ENCODE assay signal across 23 mouse cellular contexts in genomic region chr19:46724411-46724810, GRCm38 (mm10). TPM values are rescaled to one million over a fixed set of nuclear protein-coding genes. Genes with fewer than 3 reads are reported as not detected.
"Had no signal": no experiment of that assay in that cellular context is flagged by ENCODE, and none has a peak within 500 bp of the region (broad histone marks: within the 10 kb centered on the region; RNA-seq: fewer than 3 reads in every experiment).

No protein-coding gene starts in this region.

- H3K36me3 ChIP-seq: lung, embryonic 15.5 days; midbrain, embryonic 12.5 days had no signal

- DNase-seq: kidney, adult 18-20 months; kidney, adult 9 months; kidney, postnatal 14 days; layer of hippocampus, adult 9-11 months; liver; lung, adult 18-20 months; lung, postnatal 10 days; lung, postnatal 4 days; thymus, postnatal 25 days had no signal

- H3K4me2 ChIP-seq: limb, embryonic 13.5 days; liver, embryonic 12.5 days; liver, embryonic 15.5 days; lung, embryonic 15.5 days; midbrain, embryonic 12.5 days had no signal

- H3K4me3 ChIP-seq: layer of hippocampus, adult 2 months; limb, embryonic 10.5 days; limb, embryonic 13.5 days; liver, embryonic 12.5 days; liver, embryonic 15.5 days; lung, embryonic 15.5 days; midbrain, embryonic 12.5 days had no signal

- H3K27ac ChIP-seq: layer of hippocampus, adult 2 months; limb, embryonic 10.5 days; limb, embryonic 13.5 days; liver, embryonic 12.5 days; liver, embryonic 15.5 days; lung, embryonic 15.5 days; midbrain, embryonic 12.5 days had no signal

- H3K4me1 ChIP-seq: limb, embryonic 13.5 days; lung, embryonic 15.5 days had no signal

- H3K27me3 ChIP-seq: limb, embryonic 13.5 days; liver, embryonic 12.5 days; liver, embryonic 15.5 days; lung, embryonic 15.5 days; midbrain, embryonic 12.5 days had no signal

- H3K9ac ChIP-seq: limb, embryonic 13.5 days; liver, embryonic 12.5 days; liver, embryonic 15.5 days; lung, embryonic 15.5 days; midbrain, embryonic 12.5 days had no signal

- H3K9me3 ChIP-seq: limb, embryonic 10.5 days; limb, embryonic 13.5 days; liver, embryonic 12.5 days; liver, embryonic 15.5 days; lung, embryonic 15.5 days; midbrain, embryonic 12.5 days had no signal

- ATAC-seq: liver, embryonic 12.5 days; midbrain, embryonic 16.5 days had no signal

RNA-seq across cellular contexts. Expression of gene Cyp17a1, which starts 51.4 kb away (rescaled TPM):
- total RNA-seq: layer of hippocampus, adult 2 months; layer of hippocampus, postnatal 25 days; left cerebral cortex, adult 18-20 months; left cerebral cortex, postnatal 25 days; megakaryocyte, adult 5-6 weeks had no signal
- polyA plus RNA-seq: limb, embryonic 10.5 days; lung, embryonic 15.5 days; midbrain, embryonic 12.5 days; midbrain, embryonic 16.5 days; neural tube, embryonic 11.5 days; stomach, embryonic 14.5 days had no signal
